Mouse (Mus musculus) layer of hippocampus, adult 18-20 months (tissue): ENCODE results near the gene Coq5. TPM values are rescaled to one million over a fixed set of nuclear protein-coding genes. Genes with fewer than 3 reads are reported as not detected.
"Not testable (repeated sequence)": the region's sequence is repeated elsewhere in the genome, so short reads cannot be mapped to it uniquely, and the experiment has no call there.

Experiments
- DNase-seq, 2 experiments: peaks; one replicate each; pipeline ENCODE4 v3.0.0; 2022; ENCODE audit warnings: low spot score in 2 of 2
- total RNA-seq, 2 experiments: library from RNA; stranded (reverse); gene quantifications; 2 replicates each; pipeline ENCODE4 v1.2.3; 2021

Gene Coq5
- total RNA-seq, 2 experiments from 2014 or later: 42.0 to 44.9 TPM

- DNase-seq: not testable (repeated sequence)
Measured at GRCm38 (mm10) chr5:115302190-115302589, 22.7 kb downstream of the Coq5 start.

DNA sequence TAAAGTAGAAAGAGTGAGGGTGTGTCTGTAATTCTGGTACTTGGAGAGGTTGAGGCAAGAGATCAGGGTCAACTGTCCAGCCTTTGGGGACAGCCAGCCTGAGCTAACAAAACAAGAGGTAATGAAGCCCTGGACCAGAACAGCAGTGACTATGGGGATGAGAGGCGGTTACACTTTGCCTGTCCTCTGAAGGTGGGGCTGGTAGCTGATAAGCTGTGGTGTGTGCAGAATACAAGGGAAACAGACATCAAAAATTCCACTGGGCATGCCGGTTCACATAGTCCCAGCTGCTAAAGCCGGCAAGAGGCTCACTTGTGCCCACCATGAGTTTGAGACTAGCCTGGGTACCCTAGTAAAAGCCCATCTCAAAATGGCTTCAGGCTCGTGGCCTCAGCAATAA is 32.9 kb downstream of the Coq5 start:
- no peak for DNase-seq

- DNase-seq: no peak
Measured at GRCm38 (mm10) chr5:115312816-115313667, 33.6 kb downstream of the Coq5 start.

- no peak for DNase-seq
Measured at GRCm38 (mm10) chr5:115313668-115313943, 34.1 kb downstream of the Coq5 start.

GRCm38 (mm10) chr5:115316968-115317644 is 37.6 kb downstream of the Coq5 start:
- DNase-seq: no peak

DNA sequence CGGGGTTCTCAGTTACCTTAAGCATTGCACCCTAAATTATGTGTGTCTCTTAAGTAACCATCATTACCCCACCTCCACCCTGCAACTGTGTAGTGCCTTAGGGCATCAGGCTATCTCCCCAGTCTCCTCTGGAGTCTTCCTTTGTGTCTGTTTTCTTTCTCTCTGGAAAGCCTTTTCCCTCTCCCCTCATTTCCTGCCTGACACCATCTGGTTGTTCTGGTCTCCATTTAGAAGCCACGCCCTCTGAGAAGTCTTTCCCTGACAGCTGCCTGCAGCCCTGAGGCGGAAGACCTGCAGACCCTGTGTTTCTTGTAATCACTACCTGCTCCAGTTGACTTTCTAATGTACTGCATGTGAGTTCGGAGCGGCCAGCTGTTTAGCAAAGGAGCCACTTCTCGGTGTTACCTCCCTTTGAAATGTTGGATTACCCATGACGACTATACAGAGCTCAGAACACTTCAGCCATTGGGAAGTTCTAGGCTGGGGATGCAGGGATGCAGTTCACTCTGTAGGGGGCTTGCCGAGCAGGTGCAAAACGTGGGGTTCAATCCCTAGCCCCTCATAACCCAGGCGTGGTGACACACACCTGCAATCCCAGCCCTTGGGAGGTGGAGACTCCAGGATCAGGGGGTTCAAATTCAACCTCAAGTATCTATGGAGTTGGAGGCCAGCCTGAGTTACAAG is 38.3 kb downstream of the Coq5 start:
- no peak for DNase-seq

DNA sequence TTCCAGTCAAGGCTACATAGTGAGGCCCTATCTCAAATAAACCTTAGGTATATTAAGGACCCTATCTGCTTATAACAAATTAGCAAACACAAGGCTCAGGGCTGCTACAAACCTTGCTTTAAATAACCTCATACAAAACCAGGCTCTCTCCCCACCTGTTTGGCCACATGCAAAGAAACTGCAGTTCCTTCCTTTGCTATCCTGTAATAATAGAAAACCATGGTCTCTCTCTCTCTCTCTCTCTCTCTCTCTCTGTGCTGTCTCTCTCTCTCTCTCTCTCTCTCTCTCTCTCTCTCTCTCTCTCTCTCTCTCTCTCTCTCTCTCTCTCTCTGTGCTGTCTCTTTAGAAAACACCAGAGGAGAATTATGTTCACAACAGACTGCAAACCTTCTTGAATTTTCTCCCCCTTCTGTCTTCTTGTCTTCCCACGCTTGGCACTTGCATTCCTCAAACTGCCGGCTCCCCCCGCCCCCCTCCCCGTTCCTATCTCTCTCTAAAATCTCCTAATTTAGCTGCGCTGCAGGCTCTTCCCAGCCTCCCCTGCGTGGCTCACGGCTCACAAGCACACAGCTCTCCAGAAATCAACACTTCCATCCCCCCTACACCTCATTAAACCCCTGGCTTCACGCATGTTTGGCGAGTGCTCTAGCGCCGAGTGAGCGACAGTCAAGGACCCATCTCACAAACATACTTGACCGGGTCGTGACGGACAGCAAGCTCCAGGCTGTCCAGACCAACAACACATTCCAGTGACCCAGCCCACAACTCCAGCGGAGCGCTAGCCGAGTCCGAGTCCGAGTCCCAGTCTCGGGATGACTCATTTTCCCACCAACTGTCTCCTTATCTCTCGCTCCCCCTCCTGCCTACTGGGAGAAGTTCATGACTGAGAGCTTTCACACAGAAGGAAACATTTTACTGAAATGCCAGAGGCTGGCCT is 39.8 kb downstream of the Coq5 start:
- DNase-seq: peak; percentile 79 to 84

DNA sequence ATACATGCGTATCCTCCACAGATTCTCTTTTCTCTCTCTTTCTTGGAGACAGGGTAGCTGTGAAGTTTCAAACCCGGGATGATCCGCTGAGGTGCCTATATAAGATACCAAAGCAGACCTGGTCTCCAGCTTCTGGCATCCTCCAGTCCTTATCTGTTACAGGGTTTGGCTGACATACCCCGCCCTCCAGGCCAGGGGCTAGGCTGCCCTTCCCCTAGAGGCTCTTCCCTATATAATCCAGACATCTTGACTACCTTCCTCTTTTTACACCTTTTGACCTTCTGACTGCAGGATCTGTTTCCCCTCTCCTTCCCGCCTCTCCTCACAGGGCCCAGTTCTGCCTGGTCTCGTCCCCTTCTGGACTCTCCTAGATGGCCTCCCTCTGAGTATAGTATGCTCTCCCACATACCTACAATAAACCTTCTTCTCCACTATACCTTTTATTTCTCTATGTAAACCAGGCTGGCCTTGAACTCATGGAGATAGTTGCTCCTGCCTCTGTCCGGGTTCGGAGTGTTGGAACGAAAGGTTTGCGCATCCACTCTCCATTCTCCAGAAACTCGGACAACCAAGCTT is 46.9 kb downstream of the Coq5 start:
- no peak for DNase-seq

DNA sequence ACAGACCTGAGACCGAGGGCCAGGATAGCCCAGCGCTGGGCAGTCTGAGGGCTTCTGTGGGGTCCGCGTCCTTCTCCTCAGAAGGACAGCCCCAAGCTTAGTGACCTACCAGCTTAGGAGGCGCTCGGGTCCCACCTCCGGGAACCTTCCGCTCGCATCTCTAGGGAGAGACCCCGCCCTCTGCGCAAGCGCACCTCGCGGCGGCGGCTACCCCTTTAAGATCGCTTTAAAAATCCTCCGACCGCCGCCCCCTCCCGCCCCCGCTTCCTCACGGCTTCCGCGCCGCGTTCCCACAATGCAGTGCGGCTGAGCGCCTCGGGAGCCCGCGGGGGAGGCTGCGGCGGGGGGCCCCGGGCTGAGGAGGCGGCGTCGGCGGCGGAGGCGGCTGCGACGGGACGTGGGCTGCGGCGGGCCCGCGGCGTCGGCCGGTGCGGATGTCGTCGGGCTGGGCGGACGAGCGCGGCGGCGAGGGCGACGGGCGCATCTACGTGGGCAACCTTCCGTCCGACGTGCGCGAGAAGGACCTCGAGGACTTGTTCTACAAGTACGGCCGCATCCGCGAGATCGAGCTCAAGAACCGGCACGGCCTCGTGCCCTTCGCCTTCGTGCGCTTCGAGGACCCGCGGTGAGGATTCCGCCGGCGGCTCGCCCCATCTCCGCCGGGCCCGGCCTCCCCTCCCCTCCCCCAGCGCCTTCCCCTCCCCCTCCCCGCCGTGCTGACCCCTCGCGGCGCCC is 47.6 kb downstream of the Coq5 start, which contains the start of gene Srsf9:
Srsf9 (plus strand) TSS at position 303 of the 735 bp plus-strand sequence.
- peak; percentile 91 to 96 for DNase-seq

GRCm38 (mm10) chr5:115327610-115328548 is 48.4 kb downstream of the Coq5 start:
- DNase-seq: peak; percentile 43 to 48

DNA sequence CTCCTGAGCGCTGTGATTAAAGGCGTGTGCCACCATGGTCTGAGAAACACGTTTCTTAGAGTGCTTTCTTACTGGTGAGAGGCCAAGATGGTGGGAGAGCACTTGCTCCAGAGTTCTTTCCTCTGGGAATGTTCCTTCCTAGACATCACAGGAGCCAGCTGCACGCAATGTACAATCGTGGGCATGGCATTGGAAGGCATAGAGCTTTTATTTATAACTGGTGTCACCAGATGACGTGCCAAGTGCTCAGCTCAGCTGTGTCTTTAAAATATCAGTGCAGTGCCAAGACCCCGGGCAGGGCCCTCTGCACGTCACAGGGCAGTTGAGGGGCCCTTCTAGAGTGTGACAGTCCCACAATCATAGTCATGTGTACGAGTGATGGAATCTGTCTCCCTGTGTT is 51.5 kb downstream of the Coq5 start:
- DNase-seq: peak in 1 of 2 experiments; percentile 71

GRCm38 (mm10) chr5:115333626-115334025 is 54.2 kb downstream of the Coq5 start:
- DNase-seq: no peak

DNA sequence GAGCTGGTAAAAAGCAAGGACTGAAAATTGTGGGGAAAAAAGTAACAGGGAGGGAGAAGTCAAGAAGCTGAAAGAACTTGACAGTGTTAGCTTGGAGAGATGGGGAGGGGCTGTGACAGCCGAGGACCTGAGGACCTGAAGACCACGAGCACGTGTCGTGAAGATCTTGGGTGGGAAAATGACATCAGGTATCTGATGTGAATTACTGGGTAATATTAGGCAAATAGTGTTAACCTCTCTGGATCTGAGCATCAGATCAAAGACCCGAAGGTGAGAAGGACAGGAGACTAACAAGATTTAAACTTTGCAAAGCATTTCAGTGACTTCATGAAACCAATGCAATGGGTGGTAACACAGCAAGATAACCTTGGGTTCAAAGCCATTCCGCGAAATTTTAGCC is 60.5 kb downstream of the Coq5 start:
- DNase-seq: no peak

DNA sequence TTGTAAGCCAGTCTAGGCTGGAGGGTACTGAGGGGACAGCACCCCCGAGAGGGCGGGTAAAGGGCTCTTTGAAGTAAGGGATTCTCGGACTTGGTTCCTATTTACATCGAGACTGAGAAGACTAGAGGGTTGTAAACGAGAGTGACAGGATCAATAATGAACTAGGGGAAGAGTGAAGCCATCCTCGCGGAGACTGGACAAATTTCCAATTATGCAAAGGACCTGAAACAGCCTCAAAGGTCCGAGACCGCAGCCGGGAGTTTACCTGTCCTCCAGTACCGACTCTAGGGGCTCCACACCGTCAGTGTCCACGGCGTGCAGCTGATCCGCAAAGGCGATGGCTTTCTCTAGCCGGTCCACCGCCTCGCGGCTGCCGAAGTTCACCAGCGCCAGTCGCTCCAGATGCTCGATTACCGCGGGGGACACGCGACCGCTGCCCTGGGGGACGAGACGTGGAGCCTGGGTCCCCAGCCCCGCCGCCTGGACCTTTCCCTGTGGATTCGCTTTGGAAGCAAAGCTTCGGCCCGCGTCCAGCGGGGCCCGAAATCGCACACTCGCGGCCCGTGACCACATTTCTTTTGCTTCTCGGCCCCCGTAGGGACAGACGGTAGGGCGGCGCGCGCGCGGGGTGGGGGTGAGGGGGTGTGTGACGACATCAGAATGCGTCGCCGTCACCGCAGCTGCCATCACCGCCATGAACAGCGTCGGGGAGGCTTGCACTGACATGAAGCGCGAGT is 61.3 kb downstream of the Coq5 start, which contains the start of the genes Gatc and Triap1:
Gatc (minus strand) TSS at position 602 of the 737 bp plus-strand sequence.
Triap1 (plus strand) TSS at position 649 of the 737 bp plus-strand sequence.
- DNase-seq: peak; percentile 85 to 92

- DNase-seq: no peak
Measured at GRCm38 (mm10) chr5:115341314-115342165, 62.1 kb downstream of the Coq5 start.
